Mouse (Mus musculus) frontal cortex, adult 2 months (tissue): ENCODE data around the gene Pdk1. TPM values are rescaled to one million over a fixed set of nuclear protein-coding genes. Genes with fewer than 3 reads are reported as not detected.

Experiments used
- DNase-seq, 2 experiments: peaks; one replicate each; pipeline ENCODE4 v3.0.0; 2022; ENCODE audit warnings: low spot score in 1 of 2; ENCODE audit errors: extremely low spot score in 1 of 2
- polyA plus RNA-seq: library from polyadenylated mRNA; depleted of rRNA; stranded (reverse); fragments of >200 nt; gene quantifications from 2 replicates; pipeline ENCODE4 v1.2.3, GENCODE M21; 2012; rRNA removed

The Pdk1 gene
- polyA plus RNA-seq, 1 experiment: 28.5 TPM

- DNase-seq: no peak
These were observed 61.0 kb downstream of the Pdk1 start for GRCm38 (mm10) chr2:71934046-71934445.

- DNase-seq: no peak
These were observed 63.7 kb downstream of the Pdk1 start for GRCm38 (mm10) chr2:71936711-71937110.

- no peak for DNase-seq
These were observed 64.8 kb downstream of the Pdk1 start for GRCm38 (mm10) chr2:71937649-71938308.

- DNase-seq: peak in 1 of 2 experiments; percentile 47
These were observed 65.8 kb downstream of the Pdk1 start for GRCm38 (mm10) chr2:71938716-71939393.

DNA sequence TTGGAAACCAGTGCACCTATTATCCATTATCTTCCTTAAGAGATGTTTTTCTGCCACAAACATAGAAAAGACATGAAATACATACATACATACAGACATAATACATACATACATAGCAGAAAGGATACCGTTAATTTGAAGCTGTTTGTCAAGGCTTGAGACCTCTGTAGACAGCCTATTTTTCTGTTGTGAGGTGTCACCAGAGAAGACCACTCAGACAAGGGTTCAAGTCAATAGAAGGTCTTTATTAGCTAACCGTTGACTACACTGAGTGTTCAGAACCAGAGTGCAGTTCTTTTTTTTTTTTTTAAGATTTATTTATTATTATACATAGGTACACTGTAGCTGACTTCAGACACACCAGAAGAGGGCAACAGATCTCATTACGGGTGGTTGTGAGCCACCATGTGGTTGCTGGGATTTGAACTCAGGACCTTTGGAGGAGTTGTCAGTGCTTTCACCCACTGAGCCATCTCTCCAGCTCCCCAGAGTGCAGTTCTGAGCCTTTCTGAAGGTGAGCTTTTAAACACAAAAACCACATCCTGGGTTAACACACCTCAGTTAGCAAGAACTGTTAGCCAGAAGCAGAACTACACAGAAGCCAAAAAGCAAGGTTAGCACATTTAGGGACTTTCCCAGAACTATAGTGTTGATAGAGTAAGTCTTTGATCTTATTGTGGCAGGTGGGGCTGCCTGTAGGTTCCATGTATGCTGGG lies 68.1 kb downstream of the Pdk1 start:
- DNase-seq: no peak

- DNase-seq: no peak
These were observed 68.7 kb downstream of the Pdk1 start for GRCm38 (mm10) chr2:71941721-71942087.

GRCm38 (mm10) chr2:71951212-71951611 lies 78.2 kb downstream of the Pdk1 start:
- DNase-seq: no peak

Other genes starting within 250 kb of the Pdk1 start
- gene Itga6, start 127.6 kb upstream of the Pdk1 start, polyA plus RNA-seq: 28.1 and 32.4 TPM in 2 replicates
- 366 and 429 TPM in 2 replicates for gene Rapgef4, start 108.0 kb downstream of the Pdk1 start, polyA plus RNA-seq